Mouse (Mus musculus) heart, adult 2 months (tissue): ENCODE measurements at regions not wholly inside any gene's neighbourhood (a gene's known extent, or its start where the extent isn't known, plus 50 kb on each side); places are given as distances from the start of the nearest gene placed in this dataset.
"Not testable (repeated sequence)": the region's sequence is repeated elsewhere in the genome, so short reads cannot be mapped to it uniquely, and the experiment has no call there.

Experiments used
- DNase-seq, 2 experiments: peaks; one replicate each; pipeline ENCODE4 v3.0.0; 2021
- H3K27ac ChIP-seq: fragments of 200-600 bp; 2 replicates; pipeline ENCODE4 v1.8.1; 2022
- H3K27me3 ChIP-seq: fragments of 200-500 bp; 2 replicates; pipeline ENCODE4 v1.6.1; 2012; ENCODE audit warnings: mild to moderate bottlenecking, low read length, inconsistent platforms, mixed read lengths; ENCODE audit not compliant: control insufficient read depth, insufficient read depth
- H3K36me3 ChIP-seq: fragments of 200-500 bp; 2 replicates; pipeline ENCODE4 v1.6.1; 2012; ENCODE audit warnings: low read length, inconsistent platforms; ENCODE audit not compliant: control insufficient read depth, insufficient read depth
- H3K4me1 ChIP-seq: fragments of 200-500 bp; 2 replicates; pipeline ENCODE4 v1.6.1; 2011; ENCODE audit warnings: low read length; ENCODE audit not compliant: control insufficient read depth, insufficient read depth
- H3K4me3 ChIP-seq: fragments of 200-600 bp; 2 replicates; pipeline ENCODE4 v1.8.1; 2022
- H3K79me2 ChIP-seq: fragments of 200-500 bp; replicated peaks from 2 replicates; pipeline ENCODE4 v1.6.1; 2012; ENCODE audit warnings: mild to moderate bottlenecking, inconsistent platforms, low read length, moderate library complexity, mixed read lengths; ENCODE audit not compliant: control insufficient read depth, insufficient read depth
- H3K9ac ChIP-seq: fragments of 200-500 bp; 2 replicates; pipeline ENCODE4 v1.6.1; 2012; ENCODE audit warnings: low read depth, mild to moderate bottlenecking, control low read depth, inconsistent platforms, low read length, mixed read lengths
- CTCF ChIP-seq: fragments of 200-600 bp; IDR thresholded peaks from 2 replicates; pipeline ENCODE4 v1.8.1; 2022; ENCODE audit warnings: antibody characterized with exemption, mild to moderate bottlenecking, moderate library complexity
- EP300 ChIP-seq: fragments of 200-500 bp; IDR thresholded peaks from 2 replicates; pipeline ENCODE4 v1.6.1; 2011; ENCODE audit warnings: low read depth, low read length, control low read depth; ENCODE audit not compliant: insufficient read depth
- POLR2A ChIP-seq: fragments of 200-500 bp; IDR thresholded peaks from 2 replicates; pipeline ENCODE4 v1.6.1; 2011; ENCODE audit warnings: mild to moderate bottlenecking, low read depth, low read length, control low read depth; ENCODE audit not compliant: insufficient read depth
- WGBS: fragments of 180-500 bp; shearing (Covaris S2); methylation state at CpG from one replicate; pipeline ENCODE4 v1.1.7; 2018; 5-methylcytosine and 5-hydroxymethylcytosine counted together
- intact Hi-C: fragments of 180-260 bp; cut with DNase I; formaldehyde crosslinking; loops from one replicate; pipeline ENCODE4 v1.15.1; 2025

DNA sequence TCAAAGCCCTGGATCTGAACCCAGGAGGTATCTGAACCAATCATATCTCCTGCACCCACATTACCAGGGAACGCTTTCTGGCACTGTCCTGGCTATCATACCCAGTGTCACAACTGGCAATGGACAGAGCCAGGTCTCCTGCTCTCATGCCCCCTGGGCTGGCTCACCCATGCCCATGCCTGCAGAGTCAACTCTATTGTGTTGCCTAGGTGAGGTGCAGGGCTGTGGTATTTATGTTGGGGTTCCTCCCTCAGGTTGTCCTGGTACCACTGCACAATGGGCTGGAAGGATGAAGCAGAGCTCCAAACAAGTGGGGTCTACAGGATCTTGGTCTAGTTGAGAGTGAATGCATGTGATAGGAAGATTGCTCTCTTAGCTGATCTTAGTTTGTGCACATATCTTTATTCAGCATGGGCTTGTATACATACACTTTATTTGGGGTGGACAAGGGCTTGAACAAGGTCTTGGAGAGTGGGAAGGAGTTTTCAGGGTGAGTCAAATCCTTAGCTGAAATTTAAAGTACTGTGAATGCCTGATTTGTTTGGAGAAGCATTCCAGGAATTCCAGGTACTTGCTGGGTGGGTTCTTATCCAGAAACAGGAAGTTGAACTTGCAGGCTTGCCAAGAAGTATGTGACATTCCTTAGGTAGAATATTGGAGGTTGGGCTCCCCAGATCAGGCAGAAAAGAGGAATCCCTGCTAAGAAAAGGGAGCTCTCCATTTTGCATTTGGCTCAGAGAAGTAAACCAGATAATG, 123.2 kb downstream of the Ube2dnl2 start:
- WGBS = 71% methylated on average over 1 of the region's 1 CpGs
- Histone ChIP-seq H3K4me3 (no peak overlapping the region), H3K36me3 (no peaks in the 10 kb centered on the region), H3K9ac (no peak overlapping the region), H3K27me3 (no peaks in the 10 kb centered on the region), H3K79me2 (no peaks in the 10 kb centered on the region), H3K27ac (no peak overlapping the region), H3K4me1 (no peaks in the 10 kb centered on the region)
- no peak for DNase-seq
- intact Hi-C loops = no loop called here
- TF ChIP-seq POLR2A = no peak
- no peak for TF ChIP-seq EP300
- TF ChIP-seq CTCF = no peak

DNA sequence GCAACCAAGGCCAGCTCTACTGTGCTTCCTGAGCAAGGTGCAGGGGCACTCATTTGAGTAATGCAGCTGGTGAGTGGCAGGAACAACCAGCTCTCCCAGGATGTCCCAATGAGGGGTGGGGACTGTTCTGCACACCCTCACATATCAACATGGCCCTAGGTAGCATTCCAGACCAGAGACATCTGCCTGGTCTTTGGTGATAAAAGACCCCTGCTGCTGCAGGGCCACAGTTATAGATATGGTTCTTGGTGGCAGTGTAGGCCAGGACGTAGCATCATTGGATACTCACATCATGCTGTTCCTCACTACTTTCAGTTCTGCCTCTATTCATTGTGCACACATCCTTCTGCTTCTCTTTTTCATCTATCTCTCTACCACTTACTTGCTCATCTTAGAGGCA, 124.1 kb downstream of the Ube2dnl2 start:
- Histone ChIP-seq H3K27ac (no peak overlapping the region), H3K79me2 (no peaks in the 10 kb centered on the region), H3K9ac (no peak overlapping the region), H3K36me3 (no peaks in the 10 kb centered on the region), H3K4me3 (no peak overlapping the region), H3K4me1 (no peaks in the 10 kb centered on the region), H3K27me3 (no peaks in the 10 kb centered on the region)
- intact Hi-C loops = no loop called here
- no peak for DNase-seq
- TF ChIP-seq CTCF = no peak
- TF ChIP-seq EP300 = no peak
- no peak for TF ChIP-seq POLR2A
- 82% methylated on average over 1 of the region's 1 CpGs for WGBS

DNA sequence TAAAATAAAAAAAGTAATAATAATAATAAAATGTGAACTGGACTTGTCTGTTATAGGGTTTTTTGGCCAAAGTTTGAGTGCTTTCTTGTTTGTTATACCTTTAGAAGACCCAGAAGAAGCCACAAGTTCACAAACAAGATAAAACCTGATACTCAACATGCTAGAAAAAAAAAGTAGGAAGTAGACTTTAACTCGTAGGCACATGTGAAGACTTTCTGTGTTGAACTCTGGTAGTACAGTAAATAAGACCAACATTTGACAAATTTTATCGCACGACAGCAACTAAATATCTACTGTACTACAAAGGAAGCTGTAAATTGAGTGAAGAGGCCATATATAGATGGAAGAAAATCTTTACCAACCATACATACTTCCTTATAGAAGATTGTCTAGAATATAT, 131.6 kb downstream of the Ube2dnl2 start:
- 76% methylated on average over 3 of the region's 3 CpGs for WGBS
- H3K36me3 ChIP-seq = no peaks in the 10 kb centered on the region
- no peak overlapping the region for H3K27ac ChIP-seq
- intact Hi-C loops = no loop called here
- H3K9ac ChIP-seq = no peak overlapping the region
- H3K4me3 ChIP-seq = no peak overlapping the region
- no peaks in the 10 kb centered on the region for H3K79me2 ChIP-seq
- DNase-seq = no peak
- H3K27me3 ChIP-seq = no peaks in the 10 kb centered on the region
- H3K4me1 ChIP-seq = no peaks in the 10 kb centered on the region
- no peak for TF ChIP-seq CTCF
- TF ChIP-seq POLR2A = no peak
- TF ChIP-seq EP300 = no peak

DNA sequence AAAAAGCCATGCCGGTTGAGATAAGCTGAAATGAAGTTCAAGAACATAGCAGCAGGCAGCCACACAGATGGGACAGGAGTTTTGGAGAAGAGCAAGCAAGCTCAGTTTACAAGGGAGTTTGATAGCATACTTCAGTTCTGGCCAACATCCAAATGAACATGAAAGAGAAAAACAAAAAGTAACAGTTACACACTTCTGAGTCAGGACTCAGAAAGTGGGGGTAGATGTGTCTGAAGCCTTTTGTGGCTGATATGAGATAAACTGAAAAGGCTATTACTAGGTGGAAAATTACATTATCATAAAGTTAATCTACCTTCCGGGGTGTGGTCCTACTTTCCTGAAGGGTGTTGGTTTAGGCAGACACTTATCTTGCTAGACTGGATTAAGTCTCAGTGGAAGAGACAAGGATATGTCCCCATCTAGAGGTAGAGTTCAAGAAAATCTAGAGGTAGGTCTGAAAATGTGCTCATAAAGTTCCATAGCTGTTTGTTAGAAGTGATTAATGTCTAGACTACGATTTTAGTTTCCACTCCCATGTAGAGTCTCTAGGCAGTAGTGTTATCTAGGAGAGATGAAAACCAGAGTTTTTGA, 155.3 kb downstream of the Ube2dnl2 start:
- no peak overlapping the region for H3K27ac ChIP-seq
- intact Hi-C loops = no loop called here
- H3K4me3 ChIP-seq = no peak overlapping the region
- TF ChIP-seq CTCF = peak; percentile 27; the same call in 1 of the 2 replicates
- TF ChIP-seq POLR2A = no peak
- 48% methylated on average over 3 of the region's 3 CpGs for WGBS
- H3K36me3 ChIP-seq = no peaks in the 10 kb centered on the region
- H3K79me2 ChIP-seq = no peaks in the 10 kb centered on the region
- H3K27me3 ChIP-seq = no peaks in the 10 kb centered on the region
- DNase-seq = no peak
- no peaks in the 10 kb centered on the region for H3K4me1 ChIP-seq
- no peak overlapping the region for H3K9ac ChIP-seq

DNA sequence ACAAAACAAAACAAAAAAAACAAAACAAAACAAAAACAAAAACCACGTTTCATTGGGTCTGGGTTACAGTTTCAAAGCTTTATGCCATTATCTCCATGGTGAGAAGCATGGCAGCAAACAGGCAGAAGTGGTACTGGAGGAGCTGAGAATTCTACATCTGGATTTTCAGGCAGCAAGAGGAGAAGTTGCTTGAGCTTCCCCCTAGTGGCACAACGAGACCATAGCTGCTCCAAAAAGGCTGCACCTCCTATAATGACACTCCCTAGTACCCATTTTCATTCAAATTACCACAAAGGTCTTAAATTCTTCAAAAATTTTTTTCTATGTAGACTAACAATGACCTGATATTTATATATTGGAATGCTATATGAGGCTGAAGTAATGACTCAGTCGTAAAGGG, 162.0 kb downstream of the Ube2dnl2 start:
- Histone ChIP-seq H3K27me3 (no peaks in the 10 kb centered on the region), H3K27ac (no peak overlapping the region), H3K4me3 (no peak overlapping the region), H3K36me3 (no peaks in the 10 kb centered on the region), H3K9ac (no peak overlapping the region), H3K79me2 (no peaks in the 10 kb centered on the region), H3K4me1 (no peaks in the 10 kb centered on the region)
- no peak for DNase-seq
- intact Hi-C loops = no loop called here
- TF ChIP-seq EP300 (no peak), POLR2A (no peak), CTCF (no peak)
- WGBS = 52% methylated on average over 3 of the region's 3 CpGs

DNA sequence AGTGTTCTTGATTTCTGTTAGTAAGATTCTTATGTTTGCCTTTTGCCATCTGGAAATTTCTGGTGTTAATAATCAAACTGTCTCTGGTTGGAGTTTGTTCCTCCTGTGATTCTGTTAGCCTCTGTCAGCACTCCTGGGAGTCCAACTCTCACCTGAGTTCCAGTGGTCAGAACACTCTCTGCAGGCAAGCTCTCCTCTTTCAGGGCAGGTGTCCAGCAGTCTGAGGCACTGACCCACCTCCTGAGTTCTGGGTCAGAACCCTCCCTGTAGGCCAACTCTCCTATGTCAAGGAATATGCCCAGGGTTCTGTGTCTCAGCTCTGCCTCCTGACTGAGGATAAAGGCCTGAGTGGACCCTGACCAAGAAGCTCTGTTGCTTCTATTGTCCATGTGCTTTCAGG, 184.6 kb downstream of the Ube2dnl2 start:
- intact Hi-C loops, DNase-seq: not testable (repeated sequence)

More for the DNA sequence above, 184.6 kb downstream of the Ube2dnl2 start:
- not testable (repeated sequence) for H3K27ac ChIP-seq, H3K36me3 ChIP-seq, H3K27me3 ChIP-seq, H3K79me2 ChIP-seq, H3K9ac ChIP-seq, H3K4me1 ChIP-seq, H3K4me3 ChIP-seq
